Comparison of ENCODE assay signal across 9 mouse cellular contexts in the genomic region with DNA sequence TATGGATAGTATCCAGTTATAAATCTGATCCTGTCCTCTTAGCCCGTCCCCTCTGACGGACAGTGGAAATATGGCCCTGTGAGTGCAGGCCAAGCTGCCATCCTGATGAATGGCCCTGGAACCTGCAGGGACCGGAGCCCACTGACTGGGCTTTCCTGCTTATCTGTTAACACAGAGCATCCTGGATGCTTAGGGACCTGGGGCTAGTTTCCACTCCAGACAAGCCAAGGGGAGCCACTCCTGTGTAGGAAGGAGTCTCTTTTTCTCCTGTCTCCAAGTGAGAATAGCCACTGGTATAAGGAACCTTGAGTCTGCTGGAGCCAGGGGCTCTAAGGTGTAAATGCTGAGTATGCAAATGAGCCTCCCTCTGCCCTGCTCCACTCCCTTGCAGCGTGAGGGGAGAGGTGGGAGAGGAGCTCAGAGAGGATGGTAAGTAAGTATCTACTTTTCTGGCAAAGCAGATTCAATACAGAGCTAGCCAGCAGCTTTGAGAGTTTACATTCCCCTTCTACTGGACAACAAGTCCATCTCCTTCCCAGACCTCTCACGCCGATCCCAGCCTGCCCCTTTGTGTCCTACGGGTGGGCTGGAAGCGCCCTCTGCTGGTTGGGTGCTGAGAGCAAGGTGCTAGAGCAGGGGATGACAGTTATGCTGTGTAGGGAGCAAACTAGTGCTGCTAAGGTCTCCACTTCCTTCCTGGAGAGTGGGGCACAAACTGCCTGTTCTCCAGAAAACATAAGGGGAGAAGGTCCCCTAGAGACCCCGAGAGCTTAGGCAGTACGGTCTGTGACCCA. TPM values are rescaled to one million over a fixed set of nuclear protein-coding genes. Genes with fewer than 3 reads are reported as not detected.
A peak's percentile ranks its signal among the peaks of the same experiment; 100 is the strongest.
DNase-seq lines count a peak whose midpoint lies in the region; ATAC-seq and TF ChIP-seq lines count a peak whose summit lies in the region.
"Had no signal": no experiment of that assay in that cellular context is flagged by ENCODE, and none has a peak within 500 bp of the region (broad histone marks: within the 10 kb centered on the region; RNA-seq: fewer than 3 reads in every experiment).

No protein-coding gene starts in this region.

- no peak overlapping the region for H3K4me3 ChIP-seq in forebrain, embryonic 16.5 days (replicated peaks; ENCODE audit: low read length)
- H3K4me3 ChIP-seq in lung, adult 2 months (replicated peaks; ENCODE audit: extremely low read depth, low read depth, low read length): no peak overlapping the region
- H3K4me3 ChIP-seq: erythroblast, embryonic 14.5 days had no signal

- DNase-seq in ES-CJ7 (ENCODE audit: low read depth, low spot score): peak; percentile 64
- peak; percentile 48 for DNase-seq in heart, postnatal 25 days (ENCODE audit: low spot score)
- peak; percentile 83 for DNase-seq in layer of hippocampus, adult 11-12 months (ENCODE audit: low spot score)
- DNase-seq in lung, adult 2 months: peak; percentile 62
- peak; percentile 80 for DNase-seq in ovary, postnatal 36 days (ENCODE audit: low spot score)
- peak; percentile 35 to 76 for DNase-seq in thymus, postnatal 10 days (ENCODE audit: low spot score in 2 of 2)

- H3K9ac ChIP-seq in forebrain, embryonic 16.5 days (replicated peaks; ENCODE audit: low read depth, low read length): no peak overlapping the region

- no peak overlapping the region for H3K27ac ChIP-seq in forebrain, embryonic 16.5 days (ENCODE audit: low read length)

- WGBS in forebrain, embryonic 16.5 days: 46% methylated on average over 10 of the region's 10 CpGs
- 36% methylated on average over 10 of the region's 10 CpGs for WGBS in lung, adult 2 months

- H3K27me3 ChIP-seq in forebrain, embryonic 16.5 days (replicated peaks; ENCODE audit: control insufficient read depth, insufficient read depth, low read length): no peaks in the 10 kb centered on the region

- H3K4me2 ChIP-seq in forebrain, embryonic 16.5 days (ENCODE audit: low read length): no peak overlapping the region

- TF ChIP-seq CTCF in lung, adult 2 months (IDR thresholded peaks at IDR 0.05; ENCODE audit: insufficient read depth, low read length): peak; percentile 87

- H3K36me3 ChIP-seq in forebrain, embryonic 16.5 days (ENCODE audit: control insufficient read depth, insufficient read depth): peaks cover 6% of the 10 kb centered on the region; the same call in 1 of the 2 replicates

- no peaks in the 10 kb centered on the region for H3K9me3 ChIP-seq in forebrain, embryonic 16.5 days (ENCODE audit: control insufficient read depth, low read length)

- no peak for TF ChIP-seq POLR2A in lung, adult 2 months (IDR thresholded peaks at IDR 0.05; ENCODE audit: borderline replicate concordance, extremely low read depth, low read depth, low read length)

- intact Hi-C loops in heart, postnatal 25 days (cut with DNase I): loop anchor here (1.0 to 10.0 kb wide), 3 partner anchors 68 to 186 kb away; partner anchors contain the start of gene Tiprl

- peak; percentile 82 for ATAC-seq in cerebellum, adult (ENCODE audit: insufficient number of reproducible peaks, low FRiP score, low TSS enrichment)
- peak; percentile 76 for ATAC-seq in forebrain, embryonic 16.5 days

- H3K4me1 ChIP-seq in forebrain, embryonic 16.5 days (replicated peaks; ENCODE audit: control insufficient read depth, insufficient read depth, low read length): no peaks in the 10 kb centered on the region
- H3K4me1 ChIP-seq in lung, adult 2 months (ENCODE audit: control insufficient read depth, insufficient read depth, low read length): no peaks in the 10 kb centered on the region

RNA-seq across cellular contexts. Expression of gene Gpr161, which starts 24.7 kb away (rescaled TPM):
- polyA plus RNA-seq in forebrain, embryonic 16.5 days (2015; fragmentation: Nextera tagmentation; extraction: Ambion mirVana): 4.5 and 4.7 TPM in 2 replicates
- total RNA-seq in heart, postnatal 25 days (2021): 1 to 10 TPM; 1.2 to 2.2 TPM
- polyA plus RNA-seq in lung, adult 2 months (2012; rRNA removed): 2.8 and 3.0 TPM in 2 replicates
- polyA plus RNA-seq: erythroblast, embryonic 14.5 days had no signal
